Mouse (Mus musculus) left cerebral cortex, postnatal 4 days (tissue): ENCODE measurements around the gene Dnajc17. TPM values are rescaled to one million over a fixed set of nuclear protein-coding genes. Genes with fewer than 3 reads are reported as not detected.

Experiments used
- DNase-seq: peaks from one replicate; pipeline ENCODE4 v3.0.0-alpha.2; 2022
- intact Hi-C: fragments of 180-260 bp; cut with DNase I; formaldehyde crosslinking; loops from one replicate; pipeline ENCODE4 v1.15.1; 2025
- total RNA-seq, 2 experiments: library from RNA; stranded (reverse); gene quantifications; 2 replicates each; pipeline ENCODE4 v1.2.3; 2021

The Dnajc17 gene
- total RNA-seq, 2 experiments from 2014 or later, result 25.0 to 25.1 TPM

DNA sequence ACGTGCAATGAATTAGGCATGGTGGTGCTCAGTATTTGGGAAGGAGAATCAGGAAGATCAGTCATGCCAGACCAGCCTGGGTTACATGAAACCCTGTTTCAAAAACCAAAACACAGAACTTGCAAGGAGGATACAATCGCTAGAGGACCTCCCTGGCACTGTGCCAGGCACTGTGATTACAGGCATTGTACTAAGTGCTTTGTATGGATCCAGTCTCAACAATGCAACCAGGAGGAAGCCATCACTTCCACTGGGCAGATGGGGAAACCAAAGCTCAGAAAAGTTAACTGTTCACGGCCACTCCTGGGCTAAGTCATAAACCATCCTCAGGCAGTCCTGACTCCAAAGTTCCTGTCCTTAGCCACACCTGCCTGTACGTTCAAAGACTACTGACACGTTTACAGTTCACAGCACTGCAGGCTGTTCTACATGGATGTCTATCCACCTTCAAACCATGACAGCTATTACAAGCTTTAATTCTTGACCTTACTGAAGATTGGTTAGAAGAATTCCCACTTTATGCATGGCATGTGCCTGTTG lies 5.6 kb downstream of the Dnajc17 start:
- DNase-seq, result peak; percentile 21
- intact Hi-C loops, result no loop called here

- intact Hi-C loops, result no loop called here
- DNase-seq, result no peak
These were observed 9.7 kb downstream of the Dnajc17 start for GRCm38 (mm10) chr2:119198934-119199333.

DNA sequence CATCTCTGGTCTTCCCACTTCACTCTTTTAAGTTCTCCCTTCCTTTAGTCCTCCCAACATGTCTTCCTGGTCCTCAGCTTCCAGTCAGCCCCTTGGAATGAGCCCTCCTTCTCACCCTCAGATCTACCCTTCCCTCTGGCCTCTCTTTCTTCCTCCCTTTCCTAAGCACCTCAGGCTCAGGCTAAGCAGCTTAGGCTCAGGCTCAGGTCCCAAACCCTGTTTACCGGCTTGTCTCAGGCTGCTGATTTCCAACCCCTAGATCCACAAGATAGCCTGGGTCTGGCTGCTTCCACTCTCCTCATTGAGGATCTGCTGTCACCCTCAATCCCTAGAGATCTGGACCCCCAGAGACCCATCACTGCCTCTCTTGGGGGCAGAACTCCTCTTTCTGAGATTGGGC lies 10.5 kb downstream of the Dnajc17 start:
- intact Hi-C loops, result no loop called here
- DNase-seq, result no peak

- DNase-seq, result no peak
- intact Hi-C loops, result no loop called here
These were observed 11.1 kb downstream of the Dnajc17 start for GRCm38 (mm10) chr2:119197493-119197892.

DNA sequence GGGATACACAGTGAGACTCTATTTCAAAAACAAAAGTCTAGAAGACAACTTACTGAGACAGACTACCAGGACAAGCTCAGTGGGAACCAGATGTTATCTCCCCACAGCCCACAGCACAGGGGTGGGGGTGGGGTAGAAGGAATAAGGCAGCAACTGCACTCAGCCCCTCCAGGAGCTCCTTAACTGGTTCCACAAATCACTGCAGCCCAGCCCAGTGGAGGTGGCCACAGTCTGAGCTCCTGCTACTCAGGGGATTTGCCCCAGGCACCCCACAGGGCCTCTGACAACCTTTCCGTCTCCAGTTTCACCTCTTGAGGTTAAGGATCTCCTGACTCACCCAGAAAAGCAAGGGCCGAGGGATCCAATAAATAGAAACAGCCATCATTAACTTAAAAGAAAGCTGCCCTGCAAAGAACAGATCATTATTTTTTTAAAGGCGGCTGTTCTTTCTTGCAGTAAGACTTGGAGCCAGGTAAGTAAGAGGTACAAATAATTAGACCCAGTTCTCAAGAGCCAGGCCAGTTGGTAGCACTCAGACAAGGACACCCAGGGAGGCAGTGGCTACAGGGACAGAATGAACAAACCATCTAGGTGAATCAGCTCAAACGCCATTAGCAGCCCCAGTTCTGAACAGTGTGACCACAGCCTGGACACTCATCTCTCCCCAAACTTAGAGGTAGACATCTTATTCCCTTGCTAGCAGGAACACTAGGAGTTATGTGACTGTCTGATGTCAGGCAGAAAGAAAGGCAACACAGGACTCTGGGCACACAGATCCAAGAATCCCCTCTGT lies 12.1 kb downstream of the Dnajc17 start:
- intact Hi-C loops, result no loop called here
- no peak for DNase-seq

- intact Hi-C loops, result no loop called here
These were observed 14.5 kb downstream of the Dnajc17 start for GRCm38 (mm10) chr2:119194140-119194539.

DNA sequence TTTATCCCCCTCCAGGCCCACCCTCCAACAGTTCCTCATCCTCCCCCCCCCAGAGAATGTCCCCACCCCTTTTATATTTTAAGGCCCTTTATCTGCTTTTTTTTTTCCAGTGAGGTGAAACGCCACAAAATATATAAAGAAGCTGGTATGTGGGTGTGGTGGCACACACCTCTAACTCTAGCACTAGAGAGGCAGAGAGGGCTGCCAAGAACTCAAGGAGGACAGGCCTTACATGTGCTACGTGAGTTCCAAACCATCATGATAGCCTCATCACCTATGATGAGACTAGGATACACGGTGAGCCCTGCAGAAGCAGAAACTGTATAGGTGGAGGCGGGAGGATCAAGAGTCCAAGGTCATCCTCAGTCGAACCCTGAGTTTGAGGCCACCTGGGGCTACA lies 17.6 kb downstream of the Dnajc17 start:
- no peak for DNase-seq

More at GRCm38 (mm10) chr2:119194140-119194539, 14.5 kb downstream of the Dnajc17 start:
- DNase-seq, result no peak

GRCm38 (mm10) chr2:119189029-119189710 lies 19.4 kb downstream of the Dnajc17 start:
- intact Hi-C loops, result no loop called here
- DNase-seq, result peak; percentile 92

More for the DNA sequence above, 17.6 kb downstream of the Dnajc17 start:
- intact Hi-C loops, result no loop called here

- no peak for DNase-seq
- intact Hi-C loops, result no loop called here
These were observed 25.7 kb downstream of the Dnajc17 start for GRCm38 (mm10) chr2:119182914-119183313.

- DNase-seq, result no peak
- intact Hi-C loops, result no loop called here
These were observed 31.1 kb downstream of the Dnajc17 start for GRCm38 (mm10) chr2:119177384-119177939.

DNA sequence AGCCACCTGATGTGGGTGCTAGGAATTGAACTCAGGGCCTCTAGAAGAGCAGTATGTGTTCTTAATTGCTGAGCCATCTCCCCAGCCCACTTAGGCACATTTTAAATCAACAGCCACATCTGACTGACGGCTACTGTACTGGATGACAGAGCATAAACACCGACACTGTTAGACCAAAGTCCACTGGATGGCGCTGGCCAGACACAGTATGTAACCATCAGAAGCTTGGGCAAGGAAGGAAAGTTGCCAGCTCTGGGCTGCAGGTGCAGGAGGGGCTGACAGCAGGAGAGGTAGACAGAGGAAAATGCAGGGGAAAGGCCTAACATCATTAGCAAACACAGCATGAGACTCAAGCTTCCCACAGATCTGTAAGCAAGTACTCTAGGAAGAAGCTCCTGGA lies 31.8 kb downstream of the Dnajc17 start:
- intact Hi-C loops, result no loop called here
- DNase-seq, result no peak

DNA sequence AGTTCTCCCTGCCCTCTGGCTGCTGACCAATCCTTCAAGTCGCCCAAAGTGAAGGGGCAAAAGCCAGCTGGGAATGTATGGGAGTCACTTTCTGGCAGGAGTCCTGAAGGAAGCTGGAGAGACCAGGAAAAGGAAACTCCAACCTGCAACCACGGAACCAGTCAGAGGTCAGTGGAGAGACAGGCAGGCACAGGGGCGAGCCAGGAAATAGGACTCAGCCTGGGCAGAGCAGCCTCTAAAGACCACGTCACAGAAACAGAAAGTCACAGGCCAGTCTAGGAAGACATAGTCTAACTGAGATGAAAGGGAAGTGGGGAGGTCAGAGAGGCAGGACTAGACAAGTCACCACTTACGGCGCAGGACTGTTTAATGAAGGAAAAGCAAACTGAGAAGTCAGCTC lies 33.0 kb downstream of the Dnajc17 start:
- intact Hi-C loops, result no loop called here
- DNase-seq, result no peak

DNA sequence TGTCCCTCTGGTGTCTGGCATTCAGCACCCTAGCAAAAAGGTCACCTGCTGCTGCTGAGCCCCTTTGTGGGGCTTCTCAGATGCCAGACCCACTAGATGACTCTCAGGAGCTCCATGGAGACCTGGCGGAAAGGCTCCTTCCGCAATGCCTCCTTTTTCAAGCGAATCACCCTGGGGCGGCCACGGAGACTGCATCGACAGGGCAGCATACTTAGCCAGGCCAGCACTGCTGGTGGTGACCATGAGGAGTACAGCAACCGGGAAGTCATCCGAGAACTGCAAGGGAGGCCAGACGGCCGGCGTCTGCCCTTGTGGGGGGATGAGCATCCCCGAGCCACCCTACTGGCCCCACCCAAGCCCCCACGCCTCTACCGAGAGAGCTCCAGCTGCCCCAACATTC lies 33.7 kb downstream of the Dnajc17 start:
- intact Hi-C loops, result no loop called here

GRCm38 (mm10) chr2:119173991-119174651 lies 34.5 kb downstream of the Dnajc17 start, which contains the start of gene Gm14137:
Gene Gm14137 (plus strand): TSS chr2:119174509.
- intact Hi-C loops, result no loop called here
- DNase-seq, result peak; percentile 62

More for the DNA sequence above, 33.7 kb downstream of the Dnajc17 start:
- DNase-seq, result no peak

DNA sequence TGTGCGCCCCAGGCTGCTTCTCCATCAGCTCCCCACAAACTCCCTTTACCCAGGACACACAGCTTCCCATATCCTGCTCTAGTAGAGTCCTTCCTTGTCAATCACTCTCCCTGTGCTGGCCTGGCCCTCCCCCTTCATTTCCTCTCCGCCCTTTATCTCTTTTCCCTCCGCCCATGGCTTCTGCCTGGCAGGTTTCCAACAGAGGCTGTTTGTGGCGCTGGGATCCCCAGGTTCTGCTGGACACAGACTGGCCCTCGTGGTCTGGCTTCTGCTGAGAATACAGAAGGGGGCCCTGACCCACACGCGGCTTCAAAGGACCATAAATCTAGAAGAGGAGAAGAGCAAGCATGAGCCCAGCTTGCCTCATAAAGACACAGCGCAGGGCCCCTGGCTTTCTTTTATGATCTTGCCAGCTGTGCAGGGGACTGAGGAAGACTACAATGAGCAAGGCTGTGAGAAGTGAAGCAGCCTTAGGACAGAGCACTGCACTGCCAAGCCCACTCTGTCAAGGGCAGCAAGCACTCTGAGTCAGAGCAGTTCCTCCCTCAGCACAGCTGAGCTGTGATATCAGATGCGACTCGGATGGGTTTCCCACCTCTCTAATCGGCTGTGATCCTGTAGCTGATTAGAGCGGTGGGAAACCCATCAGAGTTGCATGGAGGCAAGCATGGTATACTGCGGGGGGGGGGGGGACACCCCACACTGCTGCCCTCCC lies 35.6 kb downstream of the Dnajc17 start:
- DNase-seq, result peak; percentile 70
- intact Hi-C loops, result no loop called here

- intact Hi-C loops, result no loop called here
- no peak for DNase-seq
These were observed 36.1 kb downstream of the Dnajc17 start for GRCm38 (mm10) chr2:119172446-119172845.

GRCm38 (mm10) chr2:119171574-119171973 lies 37.0 kb downstream of the Dnajc17 start:
- intact Hi-C loops, result no loop called here
- DNase-seq, result no peak

GRCm38 (mm10) chr2:119170282-119170681 lies 38.3 kb downstream of the Dnajc17 start:
- intact Hi-C loops, result no loop called here
- no peak for DNase-seq

DNA sequence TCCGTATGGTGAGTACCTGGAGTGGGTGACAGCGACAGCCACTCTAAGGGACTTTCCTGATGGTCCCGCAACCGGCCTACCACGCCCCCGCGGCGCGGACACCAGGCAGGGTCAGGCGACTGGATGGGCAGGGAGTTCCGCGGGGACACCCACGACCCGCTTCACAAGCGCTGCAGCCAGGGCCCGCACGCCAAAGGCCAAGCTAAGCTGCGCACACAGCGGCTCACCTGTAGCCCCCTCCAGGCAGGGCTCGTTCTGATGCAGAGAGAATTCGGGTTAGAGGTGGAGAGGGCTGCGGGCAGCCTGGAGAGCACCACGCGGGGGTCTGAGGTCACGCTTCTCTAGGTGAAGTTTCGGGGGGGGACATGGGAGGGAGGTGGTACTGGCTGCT lies 40.7 kb downstream of the Dnajc17 start:
- no peak for DNase-seq
- intact Hi-C loops, result no loop called here
